ENCODE assay signal across 13 mouse cellular contexts in the genomic region with DNA sequence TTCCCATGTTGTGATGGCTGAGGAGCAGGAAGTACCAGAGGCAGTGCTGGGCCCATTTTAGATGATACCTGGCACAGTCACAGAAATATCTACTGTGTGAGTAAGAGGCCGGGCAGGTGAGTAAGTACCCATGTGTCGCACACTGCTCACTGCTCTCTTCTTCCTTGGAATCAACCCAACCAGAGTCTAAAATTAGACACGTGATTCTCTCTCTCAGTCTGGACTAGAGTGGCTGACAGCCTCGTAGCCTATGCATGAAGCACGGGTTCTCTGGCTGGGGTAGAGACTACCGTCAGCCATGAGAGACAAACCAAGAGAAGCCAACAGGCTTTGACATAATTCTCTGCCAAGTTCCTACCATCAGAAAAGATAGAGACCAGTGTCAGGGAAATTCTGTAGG.
"Had no signal": no experiment of that assay in that cellular context is flagged by ENCODE, and none has a peak within 500 bp of the region (broad histone marks: within the 10 kb centered on the region; RNA-seq: fewer than 3 reads in every experiment).

No protein-coding gene starts in this region.

- H3K27ac ChIP-seq: kidney, postnatal 0 days; layer of hippocampus, adult 2 months; limb, embryonic 13.5 days; liver, embryonic 14.5 days; midbrain, embryonic 10.5 days had no signal

- H3K9me3 ChIP-seq: limb, embryonic 13.5 days; midbrain, embryonic 10.5 days had no signal

- H3K4me1 ChIP-seq: limb, embryonic 13.5 days; midbrain, embryonic 10.5 days had no signal

- H3K4me3 ChIP-seq: layer of hippocampus, adult 2 months; limb, embryonic 13.5 days; midbrain, embryonic 10.5 days; myocyte had no signal

- H3K4me2 ChIP-seq: limb, embryonic 13.5 days had no signal

- H3K9ac ChIP-seq: limb, embryonic 13.5 days; liver, embryonic 14.5 days had no signal

- H3K27me3 ChIP-seq: limb, embryonic 13.5 days had no signal

- DNase-seq: kidney, postnatal 4 days; left cerebral cortex, postnatal 4 days; lung, adult 18-20 months; lung, postnatal 36 days; midbrain, embryonic 14.5 days; thymus, adult 18-20 months; thymus, postnatal 14 days had no signal
